Mouse (Mus musculus): ENCODE data around the gene Uqcr11. TPM values are rescaled to one million over a fixed set of nuclear protein-coding genes. Genes with fewer than 3 reads are reported as not detected.
A peak's percentile ranks its signal among the peaks of the same experiment; 100 is the strongest.

The Uqcr11 gene
- polyA plus RNA-seq, 1 experiment from 2014 or later: 519 TPM

DNA sequence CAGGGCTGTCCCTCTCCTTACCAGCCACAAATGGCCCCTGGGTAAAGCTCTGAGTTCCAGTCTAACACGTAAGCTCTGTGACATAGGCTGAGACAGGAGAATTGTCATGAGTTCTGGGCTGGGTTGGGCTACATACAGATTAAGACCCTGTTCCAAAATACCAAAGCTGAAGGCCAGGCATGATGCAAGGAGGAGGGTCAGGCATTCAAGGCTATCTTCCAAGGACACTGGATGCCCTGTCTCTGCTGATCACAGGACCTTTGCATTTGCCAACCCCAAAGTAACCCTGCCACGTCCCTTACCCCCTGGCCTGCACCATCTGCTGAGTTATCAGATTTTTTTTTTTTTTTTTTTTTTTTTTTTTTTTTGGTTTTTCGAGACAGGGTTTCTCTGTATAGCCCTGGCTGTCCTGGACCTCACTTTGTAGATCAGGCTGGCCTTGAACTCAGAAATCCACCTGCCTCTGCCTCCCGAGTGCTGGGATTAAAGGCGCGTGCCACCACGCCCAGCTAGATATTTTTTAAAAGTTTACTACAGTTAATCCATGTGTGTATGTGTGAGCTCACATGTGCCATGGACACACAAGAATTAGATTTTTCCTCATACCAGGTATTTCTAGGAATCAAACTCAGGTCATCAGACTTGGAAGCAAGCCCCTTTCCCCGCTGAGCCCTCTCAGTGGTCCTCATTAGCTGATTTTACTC lies 37.1 kb upstream of the Uqcr11 start:
- Histone ChIP-seq H3K27ac (ENCODE audit: low read length) (no peak overlapping the region), H3K9me3 (replicated peaks; ENCODE audit: control insufficient read depth, low read length) (no peaks in the 10 kb centered on the region), H3K4me2 (ENCODE audit: low read depth, low read length) (no peak overlapping the region), H3K4me3 (ENCODE audit: low read depth, low read length) (no peak overlapping the region), H3K4me1 (ENCODE audit: control insufficient read depth, low read depth, low read length) (peaks cover 20% of the 10 kb centered on the region), H3K9ac (ENCODE audit: low read depth, low read length) (no peak overlapping the region), H3K27me3 (ENCODE audit: control insufficient read depth, insufficient read depth, low read depth, low read length) (no peaks in the 10 kb centered on the region; the same call in 1 of the 2 replicates), H3K36me3 (ENCODE audit: control insufficient read depth, insufficient read depth) (no peaks in the 10 kb centered on the region)
- ATAC-seq (ENCODE audit: low read depth): no peak
- 65% methylated on average over 8 of the region's 8 CpGs for WGBS (ENCODE audit: insufficient replicate concordance)

DNA sequence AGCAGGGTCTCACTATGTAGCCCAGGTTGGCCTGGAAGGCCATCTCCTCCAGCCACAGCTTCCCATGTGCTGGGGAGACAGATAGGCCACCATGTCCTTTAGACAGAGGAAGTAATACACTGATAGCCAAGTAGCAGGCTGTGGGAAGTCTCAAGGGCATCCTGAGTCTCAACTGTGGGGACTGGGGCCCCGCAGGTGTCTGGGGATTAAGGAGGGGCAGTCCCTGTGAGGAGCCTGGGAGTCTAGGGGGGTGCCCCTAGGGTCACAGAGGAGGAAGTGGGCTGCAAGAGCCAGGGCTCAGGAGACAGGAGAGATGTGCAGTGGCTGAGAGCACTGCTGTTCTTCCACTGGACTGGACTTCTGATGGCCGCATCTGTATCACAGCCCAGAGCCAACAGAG lies 36.4 kb upstream of the Uqcr11 start:
- ATAC-seq (ENCODE audit: low read depth): peak; percentile 19; the same call in 1 of the 2 replicates
- H3K9me3 ChIP-seq (replicated peaks; ENCODE audit: control insufficient read depth, low read length): no peaks in the 10 kb centered on the region
- H3K4me2 ChIP-seq (ENCODE audit: low read depth, low read length): no peak overlapping the region
- WGBS (ENCODE audit: insufficient replicate concordance): 23% methylated on average over 2 of the region's 2 CpGs
- no peaks in the 10 kb centered on the region for H3K27me3 ChIP-seq (ENCODE audit: control insufficient read depth, insufficient read depth, low read depth, low read length)
- no peak overlapping the region for H3K4me3 ChIP-seq (ENCODE audit: low read depth, low read length)
- H3K4me1 ChIP-seq (ENCODE audit: control insufficient read depth, low read depth, low read length): peaks cover 19% of the 10 kb centered on the region
- H3K27ac ChIP-seq (ENCODE audit: low read length): no peak overlapping the region
- no peaks in the 10 kb centered on the region for H3K36me3 ChIP-seq (ENCODE audit: control insufficient read depth, insufficient read depth)
- H3K9ac ChIP-seq (ENCODE audit: low read depth, low read length): no peak overlapping the region

DNA sequence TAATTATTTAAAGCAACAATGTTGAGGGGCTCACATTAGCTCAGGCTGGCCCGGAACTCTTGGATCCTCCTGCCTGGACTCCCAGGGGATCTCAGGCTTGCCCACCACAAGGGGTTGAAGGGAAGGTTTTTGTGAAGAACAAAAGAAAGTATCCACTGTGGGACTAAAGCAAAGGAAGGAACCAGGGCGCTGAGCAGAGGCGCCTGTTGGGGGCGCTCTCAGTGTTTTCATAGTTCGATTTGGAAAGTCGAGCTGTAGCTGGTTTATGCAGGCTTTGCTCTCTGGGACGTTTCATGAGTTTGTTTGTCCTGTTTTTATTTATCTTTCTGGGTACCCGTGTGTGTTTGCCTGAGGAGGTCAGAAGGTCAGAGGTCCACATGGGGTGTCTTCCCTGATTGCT lies 35.0 kb upstream of the Uqcr11 start:
- Histone ChIP-seq H3K36me3 (ENCODE audit: control insufficient read depth, insufficient read depth) (no peaks in the 10 kb centered on the region), H3K4me3 (ENCODE audit: low read depth, low read length) (no peak overlapping the region), H3K9ac (ENCODE audit: low read depth, low read length) (no peak overlapping the region), H3K9me3 (replicated peaks; ENCODE audit: control insufficient read depth, low read length) (no peaks in the 10 kb centered on the region), H3K4me2 (ENCODE audit: low read depth, low read length) (no peak overlapping the region), H3K4me1 (ENCODE audit: control insufficient read depth, low read depth, low read length) (peaks cover 26% of the 10 kb centered on the region), H3K27ac (ENCODE audit: low read length) (no peak overlapping the region), H3K27me3 (ENCODE audit: control insufficient read depth, insufficient read depth, low read depth, low read length) (no peaks in the 10 kb centered on the region)
- WGBS (ENCODE audit: insufficient replicate concordance): 53% methylated on average over 8 of the region's 8 CpGs
- no peak for ATAC-seq (ENCODE audit: low read depth)

DNA sequence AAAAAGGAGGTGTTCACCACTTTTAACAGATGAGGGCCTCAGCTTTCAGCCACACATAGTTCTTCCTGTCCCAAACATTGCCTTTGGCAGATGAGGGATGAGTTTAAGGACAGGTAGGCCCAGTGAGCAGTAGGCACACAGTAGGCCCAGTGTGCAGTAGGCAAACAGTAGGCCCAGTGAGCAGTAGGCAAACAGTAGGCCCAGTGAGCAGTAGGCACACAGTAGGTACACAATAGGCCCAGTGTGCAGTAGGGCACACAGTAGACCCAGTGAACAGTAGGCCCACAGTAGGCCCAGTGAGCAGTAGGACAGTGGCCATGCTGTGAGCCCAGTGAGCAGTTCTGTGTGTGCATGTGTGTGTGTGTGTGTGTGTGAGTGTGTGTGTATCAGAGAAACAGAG lies 33.4 kb upstream of the Uqcr11 start:
- Histone ChIP-seq H3K4me2 (ENCODE audit: low read depth, low read length) (no peak overlapping the region), H3K4me3 (ENCODE audit: low read depth, low read length) (no peak overlapping the region), H3K9ac (ENCODE audit: low read depth, low read length) (no peak overlapping the region), H3K36me3 (ENCODE audit: control insufficient read depth, insufficient read depth) (no peaks in the 10 kb centered on the region), H3K4me1 (ENCODE audit: control insufficient read depth, low read depth, low read length) (peaks cover 30% of the 10 kb centered on the region), H3K27me3 (ENCODE audit: control insufficient read depth, insufficient read depth, low read depth, low read length) (no peaks in the 10 kb centered on the region), H3K27ac (ENCODE audit: low read length) (no peak overlapping the region), H3K9me3 (replicated peaks; ENCODE audit: control insufficient read depth, low read length) (no peaks in the 10 kb centered on the region)
- no peak for ATAC-seq (ENCODE audit: low read depth)

DNA sequence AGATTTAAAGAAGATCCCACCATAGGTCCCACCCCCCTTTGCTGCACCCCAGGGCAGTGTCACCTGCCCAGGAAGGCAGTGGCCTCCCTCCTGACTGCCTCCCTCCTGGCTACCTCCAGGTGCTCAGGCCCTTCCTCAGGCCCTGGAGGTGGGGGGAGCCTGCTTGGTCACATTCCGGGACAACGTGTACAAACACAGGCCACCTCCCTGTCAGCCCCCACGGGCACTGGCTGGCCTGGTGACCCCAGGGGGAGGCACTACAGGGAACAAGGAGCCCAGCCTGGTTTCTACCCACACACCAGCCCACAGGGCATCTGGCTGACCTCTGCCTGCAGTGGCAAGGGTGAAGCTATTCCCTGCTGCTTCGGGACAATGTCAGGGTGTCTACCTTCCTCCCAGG lies 31.3 kb upstream of the Uqcr11 start:
- peaks cover 33% of the 10 kb centered on the region for H3K4me1 ChIP-seq (ENCODE audit: control insufficient read depth, low read depth, low read length)
- WGBS (ENCODE audit: insufficient replicate concordance): 58% methylated on average over 4 of the region's 4 CpGs
- no peaks in the 10 kb centered on the region for H3K36me3 ChIP-seq (ENCODE audit: control insufficient read depth, insufficient read depth)
- no peak overlapping the region for H3K27ac ChIP-seq (ENCODE audit: low read length)
- H3K9me3 ChIP-seq (replicated peaks; ENCODE audit: control insufficient read depth, low read length): no peaks in the 10 kb centered on the region
- H3K27me3 ChIP-seq (ENCODE audit: control insufficient read depth, insufficient read depth, low read depth, low read length): no peaks in the 10 kb centered on the region
- no peak overlapping the region for H3K4me3 ChIP-seq (ENCODE audit: low read depth, low read length)
- no peak overlapping the region for H3K9ac ChIP-seq (ENCODE audit: low read depth, low read length)
- no peak overlapping the region for H3K4me2 ChIP-seq (ENCODE audit: low read depth, low read length)
- no peak for ATAC-seq (ENCODE audit: low read depth)

DNA sequence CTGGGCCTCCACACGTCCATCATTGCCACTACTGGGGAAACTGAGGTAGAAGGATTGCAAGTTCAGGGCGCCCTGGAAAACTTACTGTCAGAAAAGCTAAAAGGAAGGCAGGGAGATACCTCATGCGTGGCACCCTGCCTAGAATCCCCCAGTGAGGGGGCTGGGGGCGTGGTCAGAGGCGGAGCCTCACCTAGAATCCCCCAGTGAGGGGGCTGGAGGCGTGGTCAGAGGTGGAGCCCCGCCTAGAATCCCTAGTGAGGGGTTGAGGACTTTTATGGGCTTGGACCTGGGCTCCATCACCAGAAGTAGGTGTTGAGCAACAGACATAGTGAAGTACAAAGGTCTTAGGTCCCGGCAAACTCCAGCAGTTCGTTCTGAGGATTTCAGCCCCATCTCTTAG lies 29.6 kb upstream of the Uqcr11 start:
- Histone ChIP-seq H3K27me3 (ENCODE audit: control insufficient read depth, insufficient read depth, low read depth, low read length) (no peaks in the 10 kb centered on the region), H3K27ac (ENCODE audit: low read length) (peak overlapping the region; percentile 98), H3K4me3 (ENCODE audit: low read depth, low read length) (no peak overlapping the region), H3K9ac (ENCODE audit: low read depth, low read length) (peak overlapping the region; percentile 48), H3K4me1 (ENCODE audit: control insufficient read depth, low read depth, low read length) (peaks cover 43% of the 10 kb centered on the region), H3K9me3 (replicated peaks; ENCODE audit: control insufficient read depth, low read length) (no peaks in the 10 kb centered on the region), H3K36me3 (ENCODE audit: control insufficient read depth, insufficient read depth) (no peaks in the 10 kb centered on the region), H3K4me2 (ENCODE audit: low read depth, low read length) (peak overlapping the region; percentile 52)
- WGBS (ENCODE audit: insufficient replicate concordance): 17% methylated on average over 9 of the region's 9 CpGs
- no peak for ATAC-seq (ENCODE audit: low read depth)

DNA sequence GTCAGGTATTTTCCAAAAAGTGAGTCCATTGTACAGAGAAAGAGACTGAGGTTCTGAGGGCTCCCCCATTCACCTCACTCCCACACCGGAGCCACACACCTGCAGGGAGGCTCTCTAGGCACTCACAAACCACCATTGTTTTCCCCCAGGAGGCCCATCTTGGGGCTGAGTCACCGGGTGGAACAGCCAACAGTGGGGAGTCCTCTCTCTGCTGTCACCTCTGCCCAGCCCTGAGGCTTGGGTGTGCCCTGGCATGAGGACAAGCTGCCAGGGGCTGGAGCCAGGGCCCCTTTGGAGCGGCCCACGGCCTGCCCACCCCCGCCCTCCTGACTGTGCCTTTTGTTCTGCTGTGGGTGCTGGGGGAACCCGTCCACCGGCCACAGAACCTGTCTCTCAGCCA lies 29.1 kb upstream of the Uqcr11 start:
- Histone ChIP-seq H3K9me3 (replicated peaks; ENCODE audit: control insufficient read depth, low read length) (no peaks in the 10 kb centered on the region), H3K36me3 (ENCODE audit: control insufficient read depth, insufficient read depth) (no peaks in the 10 kb centered on the region), H3K4me3 (ENCODE audit: low read depth, low read length) (peak overlapping the region; percentile 12), H3K9ac (ENCODE audit: low read depth, low read length) (peak overlapping the region; percentile 48), H3K4me2 (ENCODE audit: low read depth, low read length) (peak overlapping the region; percentile 52), H3K27ac (ENCODE audit: low read length) (peak overlapping the region; percentile 98), H3K27me3 (ENCODE audit: control insufficient read depth, insufficient read depth, low read depth, low read length) (no peaks in the 10 kb centered on the region), H3K4me1 (ENCODE audit: control insufficient read depth, low read depth, low read length) (peaks cover 48% of the 10 kb centered on the region)
- 22% methylated on average over 7 of the region's 7 CpGs for WGBS (ENCODE audit: insufficient replicate concordance)
- peak; percentile 16 for ATAC-seq (ENCODE audit: low read depth)

DNA sequence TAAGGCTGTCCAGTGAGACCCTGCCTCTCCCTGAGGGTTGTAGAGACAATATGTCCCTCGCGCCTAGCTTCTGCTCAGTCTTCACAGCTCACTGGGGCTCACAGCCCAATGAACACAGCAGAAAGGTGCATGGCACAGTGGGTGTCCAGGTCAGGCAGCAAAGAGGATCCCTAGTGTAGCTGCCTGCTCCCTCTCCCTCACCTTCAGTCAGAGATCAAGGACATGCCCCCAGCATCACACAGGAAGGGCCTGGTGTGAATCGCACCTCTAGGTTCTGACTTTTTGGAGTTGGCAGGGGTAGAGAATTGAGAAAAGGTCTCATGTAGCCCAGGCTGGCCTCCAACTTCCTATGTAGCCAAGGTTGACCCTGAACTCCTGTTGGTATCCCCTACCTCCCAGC lies 28.2 kb upstream of the Uqcr11 start:
- peaks cover 7% of the 10 kb centered on the region for H3K36me3 ChIP-seq (ENCODE audit: control insufficient read depth, insufficient read depth)
- peak overlapping the region; percentile 96 for H3K4me3 ChIP-seq (ENCODE audit: low read depth, low read length)
- H3K4me1 ChIP-seq (ENCODE audit: control insufficient read depth, low read depth, low read length): peaks cover 48% of the 10 kb centered on the region
- peak overlapping the region; percentile 65 for H3K9ac ChIP-seq (ENCODE audit: low read depth, low read length)
- WGBS (ENCODE audit: insufficient replicate concordance): 77% methylated on average over 3 of the region's 3 CpGs
- no peaks in the 10 kb centered on the region for H3K9me3 ChIP-seq (replicated peaks; ENCODE audit: control insufficient read depth, low read length)
- ATAC-seq (ENCODE audit: low read depth): no peak
- no peaks in the 10 kb centered on the region for H3K27me3 ChIP-seq (ENCODE audit: control insufficient read depth, insufficient read depth, low read depth, low read length)
- H3K4me2 ChIP-seq (ENCODE audit: low read depth, low read length): peak overlapping the region; percentile 68
- H3K27ac ChIP-seq (ENCODE audit: low read length): peak overlapping the region; percentile 98

DNA sequence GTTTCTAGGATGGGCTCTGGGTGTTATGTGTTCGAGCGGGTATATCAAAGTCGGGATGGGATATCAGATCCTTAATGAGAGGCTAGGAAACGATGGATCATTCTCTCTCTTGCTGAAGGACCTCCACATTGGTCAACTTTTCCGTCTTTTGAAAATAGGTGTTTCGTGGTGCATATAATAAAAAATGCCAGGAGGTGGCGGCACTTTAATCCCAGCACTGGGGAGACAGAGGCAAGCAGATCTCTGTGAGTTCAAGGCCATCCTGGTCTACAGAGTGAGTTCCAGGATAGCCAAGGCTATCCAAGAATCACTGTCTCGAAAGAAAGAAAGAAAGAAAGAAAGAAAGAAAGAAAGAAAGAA lies 27.6 kb upstream of the Uqcr11 start:
- H3K4me1 ChIP-seq (ENCODE audit: control insufficient read depth, low read depth, low read length): peaks cover 48% of the 10 kb centered on the region
- H3K9ac ChIP-seq (ENCODE audit: low read depth, low read length): peak overlapping the region; percentile 65
- WGBS (ENCODE audit: insufficient replicate concordance): 8% methylated on average over 8 of the region's 8 CpGs

More for the DNA sequence above, 27.6 kb upstream of the Uqcr11 start:
- Histone ChIP-seq H3K4me3 (ENCODE audit: low read depth, low read length) (peak overlapping the region; percentile 96), H3K36me3 (ENCODE audit: control insufficient read depth, insufficient read depth) (peaks cover 13% of the 10 kb centered on the region), H3K27me3 (ENCODE audit: control insufficient read depth, insufficient read depth, low read depth, low read length) (no peaks in the 10 kb centered on the region), H3K9me3 (replicated peaks; ENCODE audit: control insufficient read depth, low read length) (no peaks in the 10 kb centered on the region), H3K27ac (ENCODE audit: low read length) (peak overlapping the region; percentile 98), H3K4me2 (ENCODE audit: low read depth, low read length) (peak overlapping the region; percentile 68)
- no peak for ATAC-seq (ENCODE audit: low read depth)
